Mouse (Mus musculus): Measurements from ENCODE around the gene Adig. TPM values are rescaled to one million over a fixed set of nuclear protein-coding genes. Genes with fewer than 3 reads are reported as not detected.
A peak's percentile ranks its signal among the peaks of the same experiment; 100 is the strongest.

Adig gene
- polyA plus RNA-seq, 1 experiment from 2014 or later, result not detected

- H3K4me2 ChIP-seq, result no peak overlapping the region
- H3K9ac ChIP-seq, result no peak overlapping the region
- no peak overlapping the region for H3K4me3 ChIP-seq
- no peak for ATAC-seq (ENCODE audit: insufficient number of reproducible peaks, low FRiP score)
- H3K36me3 ChIP-seq, result no peaks in the 10 kb centered on the region
- peaks cover 46% of the 10 kb centered on the region for H3K27me3 ChIP-seq (replicated peaks)
- no peaks in the 10 kb centered on the region for H3K4me1 ChIP-seq (replicated peaks)
- no peaks in the 10 kb centered on the region for H3K9me3 ChIP-seq (replicated peaks)
- WGBS, result 41% methylated on average over 4 of the region's 4 CpGs
- H3K27ac ChIP-seq (ENCODE audit: poor library complexity, severe bottlenecking), result no peak overlapping the region
Measured at GRCm38 (mm10) chr2:158541286-158541685, 38.9 kb downstream of the Adig start.

GRCm38 (mm10) chr2:158545266-158545665 is 42.9 kb downstream of the Adig start:
- no peaks in the 10 kb centered on the region for H3K9me3 ChIP-seq (replicated peaks)
- no peak overlapping the region for H3K4me2 ChIP-seq
- H3K9ac ChIP-seq, result no peak overlapping the region
- H3K4me1 ChIP-seq (replicated peaks), result no peaks in the 10 kb centered on the region
- H3K27me3 ChIP-seq (replicated peaks), result peaks cover 51% of the 10 kb centered on the region
- no peak overlapping the region for H3K4me3 ChIP-seq
- 69% methylated on average over 2 of the region's 2 CpGs for WGBS
- no peak overlapping the region for H3K27ac ChIP-seq (ENCODE audit: poor library complexity, severe bottlenecking)
- no peaks in the 10 kb centered on the region for H3K36me3 ChIP-seq
- no peak for ATAC-seq (ENCODE audit: insufficient number of reproducible peaks, low FRiP score)

DNA sequence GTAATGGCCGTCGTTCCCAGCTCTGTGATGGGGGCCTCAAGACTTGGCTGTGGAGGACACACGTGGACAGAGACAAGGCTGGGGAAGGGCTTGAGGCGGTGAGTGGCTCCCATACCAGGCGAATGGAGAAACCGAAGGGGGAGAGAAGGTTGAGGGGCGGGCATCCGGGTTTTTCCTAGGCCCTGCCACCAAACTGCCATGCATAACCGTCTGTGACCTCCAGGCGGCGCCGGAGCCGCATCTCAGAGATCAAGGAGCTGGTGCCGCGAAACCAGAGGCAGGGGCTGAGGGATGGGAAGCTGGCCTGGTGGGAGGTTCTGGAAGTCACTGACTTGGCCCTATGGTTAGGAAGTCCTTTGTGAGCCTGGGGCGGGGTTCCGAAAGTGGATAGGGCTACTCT is 44.3 kb downstream of the Adig start:
- Histone ChIP-seq H3K4me2 (peak overlapping the region; percentile 39), H3K4me3 (no peak overlapping the region), H3K9ac (no peak overlapping the region), H3K27me3 (replicated peaks) (peaks cover 54% of the 10 kb centered on the region), H3K4me1 (replicated peaks) (no peaks in the 10 kb centered on the region), H3K27ac (ENCODE audit: poor library complexity, severe bottlenecking) (no peak overlapping the region), H3K9me3 (replicated peaks) (no peaks in the 10 kb centered on the region), H3K36me3 (no peaks in the 10 kb centered on the region)
- ATAC-seq (ENCODE audit: insufficient number of reproducible peaks, low FRiP score), result no peak
- WGBS, result 4% methylated on average over 17 of the region's 17 CpGs

DNA sequence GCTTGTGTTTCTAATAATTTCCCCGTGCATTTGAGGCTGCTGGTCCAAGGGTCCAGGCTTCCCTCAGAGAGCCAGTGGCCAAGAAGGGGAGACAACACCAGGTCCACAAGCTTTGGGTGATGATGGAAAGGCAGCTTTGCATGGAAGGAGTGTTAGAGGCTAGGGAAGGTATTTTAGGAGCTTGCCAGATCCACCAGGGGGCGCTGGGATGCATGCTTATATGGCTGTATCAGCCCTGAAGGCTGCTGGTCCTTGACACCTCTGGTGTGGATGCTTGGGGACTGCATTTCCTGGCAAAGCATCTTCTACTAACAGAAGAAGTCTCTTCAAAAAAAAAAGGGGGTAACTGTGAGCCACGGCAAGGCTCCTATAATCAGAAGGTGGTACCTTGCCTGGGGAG is 47.7 kb downstream of the Adig start:
- H3K9ac ChIP-seq, result no peak overlapping the region
- no peaks in the 10 kb centered on the region for H3K4me1 ChIP-seq (replicated peaks)
- H3K4me2 ChIP-seq, result no peak overlapping the region
- WGBS, result 10% methylated on average over 3 of the region's 3 CpGs
- no peaks in the 10 kb centered on the region for H3K36me3 ChIP-seq
- H3K27me3 ChIP-seq (replicated peaks), result peaks cover 60% of the 10 kb centered on the region
- H3K4me3 ChIP-seq, result no peak overlapping the region
- no peaks in the 10 kb centered on the region for H3K9me3 ChIP-seq (replicated peaks)
- ATAC-seq (ENCODE audit: insufficient number of reproducible peaks, low FRiP score), result no peak
- no peak overlapping the region for H3K27ac ChIP-seq (ENCODE audit: poor library complexity, severe bottlenecking)

- Histone ChIP-seq H3K4me1 (replicated peaks) (peaks cover 10% of the 10 kb centered on the region), H3K27me3 (replicated peaks) (peaks cover 66% of the 10 kb centered on the region), H3K9ac (no peak overlapping the region), H3K4me2 (no peak overlapping the region), H3K27ac (ENCODE audit: poor library complexity, severe bottlenecking) (no peak overlapping the region), H3K4me3 (no peak overlapping the region), H3K9me3 (replicated peaks) (peaks cover 5% of the 10 kb centered on the region; the same call in 1 of the 2 replicates), H3K36me3 (no peaks in the 10 kb centered on the region)
- 15% methylated on average over 10 of the region's 10 CpGs for WGBS
- no peak for ATAC-seq (ENCODE audit: insufficient number of reproducible peaks, low FRiP score)
Measured at GRCm38 (mm10) chr2:158554366-158554765, 52.0 kb downstream of the Adig start.

GRCm38 (mm10) chr2:158555252-158555651 is 52.8 kb downstream of the Adig start:
- peaks cover 65% of the 10 kb centered on the region for H3K27me3 ChIP-seq (replicated peaks)
- peak overlapping the region; percentile 68 for H3K4me2 ChIP-seq
- H3K4me1 ChIP-seq (replicated peaks), result peaks cover 10% of the 10 kb centered on the region
- H3K9me3 ChIP-seq (replicated peaks), result peaks cover 5% of the 10 kb centered on the region; the same call in 1 of the 2 replicates
- peak overlapping the region; percentile 39; the same call in 1 of the 2 replicates for H3K4me3 ChIP-seq
- H3K9ac ChIP-seq, result no peak overlapping the region
- H3K36me3 ChIP-seq, result no peaks in the 10 kb centered on the region
- ATAC-seq (ENCODE audit: insufficient number of reproducible peaks, low FRiP score), result no peak
- WGBS, result under 1% methylated on average over 7 of the region's 7 CpGs
- no peak overlapping the region for H3K27ac ChIP-seq (ENCODE audit: poor library complexity, severe bottlenecking)

GRCm38 (mm10) chr2:158555812-158556211 is 53.4 kb downstream of the Adig start:
- Histone ChIP-seq H3K4me1 (replicated peaks) (peaks cover 11% of the 10 kb centered on the region), H3K4me3 (peak overlapping the region; percentile 39), H3K9ac (no peak overlapping the region), H3K36me3 (no peaks in the 10 kb centered on the region), H3K9me3 (replicated peaks) (peaks cover 5% of the 10 kb centered on the region; the same call in 1 of the 2 replicates), H3K4me2 (peak overlapping the region; percentile 68), H3K27ac (ENCODE audit: poor library complexity, severe bottlenecking) (no peak overlapping the region), H3K27me3 (replicated peaks) (peaks cover 60% of the 10 kb centered on the region)
- 1% methylated on average over 8 of the region's 8 CpGs for WGBS
- ATAC-seq (ENCODE audit: insufficient number of reproducible peaks, low FRiP score), result no peak

GRCm38 (mm10) chr2:158556225-158556624 is 53.8 kb downstream of the Adig start:
- Histone ChIP-seq H3K27ac (ENCODE audit: poor library complexity, severe bottlenecking) (no peak overlapping the region), H3K9me3 (replicated peaks) (peaks cover 5% of the 10 kb centered on the region; the same call in 1 of the 2 replicates), H3K9ac (no peak overlapping the region), H3K4me1 (replicated peaks) (peaks cover 15% of the 10 kb centered on the region), H3K27me3 (replicated peaks) (peaks cover 55% of the 10 kb centered on the region), H3K36me3 (no peaks in the 10 kb centered on the region), H3K4me2 (peak overlapping the region; percentile 68), H3K4me3 (peak overlapping the region; percentile 39)
- WGBS, result 2% methylated on average over 20 of the region's 20 CpGs
- ATAC-seq (ENCODE audit: insufficient number of reproducible peaks, low FRiP score), result 0 out of 2 replicates have a peak, but pooled peaks have one; percentile 23

- 14% methylated on average over 5 of the region's 5 CpGs for WGBS
- peaks cover 21% of the 10 kb centered on the region for H3K4me1 ChIP-seq (replicated peaks)
Measured at GRCm38 (mm10) chr2:158556750-158557149, 54.3 kb downstream of the Adig start.

More at GRCm38 (mm10) chr2:158556750-158557149, 54.3 kb downstream of the Adig start:
- H3K36me3 ChIP-seq, result no peaks in the 10 kb centered on the region
- H3K27me3 ChIP-seq (replicated peaks), result peaks cover 50% of the 10 kb centered on the region
- H3K9ac ChIP-seq, result no peak overlapping the region
- no peak for ATAC-seq (ENCODE audit: insufficient number of reproducible peaks, low FRiP score)
- H3K4me3 ChIP-seq, result no peak overlapping the region
- 0 out of 2 replicates have a peak overlapping the region, but pooled peaks have one; percentile 68 for H3K4me2 ChIP-seq
- peaks cover 5% of the 10 kb centered on the region; the same call in 1 of the 2 replicates for H3K9me3 ChIP-seq (replicated peaks)
- H3K27ac ChIP-seq (ENCODE audit: poor library complexity, severe bottlenecking), result no peak overlapping the region

Other genes starting within 250 kb of the Adig start
- not detected in 2 replicates for gene Bpi, start 244.5 kb upstream of the Adig start, polyA plus RNA-seq (2016; fragmentation: Nextera tagmentation; extraction: Ambion mirVana)
- gene Lbp, start 196.1 kb upstream of the Adig start, polyA plus RNA-seq (2016; fragmentation: Nextera tagmentation; extraction: Ambion mirVana), result 12.3 and 13.3 TPM in 2 replicates
- 0.55 and 1.1 TPM in 2 replicates for gene Snhg11, start 127.0 kb upstream of the Adig start, polyA plus RNA-seq (2016; fragmentation: Nextera tagmentation; extraction: Ambion mirVana)
- gene Ralgapb, start 92.8 kb upstream of the Adig start, polyA plus RNA-seq (2016; fragmentation: Nextera tagmentation; extraction: Ambion mirVana), result 12.8 and 15.8 TPM in 2 replicates
- 0.19 TPM in 1 of 2 replicates, not detected in the other for gene Arhgap40, start 10.2 kb downstream of the Adig start, polyA plus RNA-seq (2016; fragmentation: Nextera tagmentation; extraction: Ambion mirVana)
- gene Slc32a1, start 108.2 kb downstream of the Adig start, polyA plus RNA-seq (2016; fragmentation: Nextera tagmentation; extraction: Ambion mirVana), result 0.08 TPM in 1 of 2 replicates, not detected in the other
- gene Actr5, start 122.3 kb downstream of the Adig start, polyA plus RNA-seq (2016; fragmentation: Nextera tagmentation; extraction: Ambion mirVana), result 10.1 and 11.1 TPM in 2 replicates
- gene Ppp1r16b, start 162.8 kb downstream of the Adig start, polyA plus RNA-seq (2016; fragmentation: Nextera tagmentation; extraction: Ambion mirVana), result 4.0 and 4.6 TPM in 2 replicates